Mouse (Mus musculus) midbrain, postnatal 0 days (tissue): ENCODE results near the gene Pgf. TPM values are rescaled to one million over a fixed set of nuclear protein-coding genes. Genes with fewer than 3 reads are reported as not detected.

ENCODE experiments used
- ATAC-seq: fragments of 200-750 bp; cut with Nextera tagmentation; 2 replicates; pipeline ENCODE4 v1.8.0; 2017; ENCODE audit warnings: moderate number of reproducible peaks, mild to moderate bottlenecking, moderate TSS enrichment, moderate library complexity; ENCODE audit not compliant: low FRiP score
- DNase-seq: peaks from one replicate; pipeline ENCODE4 v3.0.0-alpha.2; 2015; ENCODE audit warnings: low spot score
- H3K27ac ChIP-seq: fragments of 300-500 bp; sonication (generic); 2 replicates; pipeline ENCODE4 v1.5.1; 2014; ENCODE audit warnings: low read depth, mild to moderate bottlenecking, low read length, mixed read lengths
- H3K27me3 ChIP-seq: fragments of 300-500 bp; sonication (generic); 2 replicates; pipeline ENCODE4 v1.6.1; 2014; ENCODE audit warnings: low read length, control low read depth, mixed read lengths; ENCODE audit not compliant: insufficient read depth
- H3K36me3 ChIP-seq: fragments of 300-500 bp; sonication (generic); 2 replicates; pipeline ENCODE4 v1.6.1; 2014; ENCODE audit warnings: low read length, control low read depth, mixed read lengths; ENCODE audit not compliant: insufficient read depth
- H3K4me1 ChIP-seq: fragments of 300-500 bp; sonication (generic); 2 replicates; pipeline ENCODE4 v1.6.1; 2014; ENCODE audit warnings: mild to moderate bottlenecking, control low read depth, antibody characterized with exemption, low read length, mixed read lengths; ENCODE audit not compliant: insufficient read depth
- H3K4me2 ChIP-seq: fragments of 300-500 bp; sonication (generic); 2 replicates; pipeline ENCODE4 v1.6.1; 2014; ENCODE audit warnings: low read depth, mild to moderate bottlenecking, low read length, mixed read lengths; ENCODE audit not compliant: poor library complexity, severe bottlenecking
- H3K4me3 ChIP-seq: fragments of 300-500 bp; sonication (generic); 2 replicates; pipeline ENCODE4 v1.5.1; 2014; ENCODE audit warnings: low read depth, mild to moderate bottlenecking, low read length, moderate library complexity
- H3K9ac ChIP-seq: fragments of 300-500 bp; sonication (generic); replicated peaks from 2 replicates; pipeline ENCODE4 v1.6.1; 2014; ENCODE audit warnings: mild to moderate bottlenecking, low read length, moderate library complexity, mixed read lengths; ENCODE audit not compliant: poor library complexity, severe bottlenecking
- H3K9me3 ChIP-seq: fragments of 300-500 bp; sonication (generic); 2 replicates; pipeline ENCODE4 v1.6.1; 2016; ENCODE audit warnings: low read length, control low read depth
- CTCF ChIP-seq: IDR thresholded peaks from 2 replicates; pipeline ENCODE4 v1.5.1; 2016; ENCODE audit warnings: antibody characterized with exemption, mild to moderate bottlenecking
- WGBS: fragments of 180-500 bp; shearing (Covaris S2); extraction: QIAGEN DNeasy Blood & Tissue Kit; methylation state at CpG from one replicate; pipeline ENCODE4 v1.1.7; 2014; 5-methylcytosine and 5-hydroxymethylcytosine counted together
- polyA plus RNA-seq: library from polyadenylated mRNA; unstranded; fragments of >200 nt; fragmentation: Nextera tagmentation; extraction: Ambion mirVana; gene quantifications from 2 replicates; pipeline ENCODE4 v1.2.1, GENCODE M21; 2015
- total RNA-seq: library from RNA; depleted of rRNA; stranded (reverse); fragments of >200 nt; gene quantifications from 2 replicates; pipeline ENCODE4 v1.2.3, GENCODE M21; 2014

Gene Pgf
- total and polyA plus RNA-seq, 2 experiments from 2014 or later = 6.0 to 9.1 TPM

- Histone ChIP-seq H3K36me3 (peaks cover 38% of the 10 kb centered on the region), H3K27me3 (no peaks in the 10 kb centered on the region)
- no peak; the same call in 1 of the 2 replicates for ATAC-seq
Observed at GRCm38 (mm10) chr12:85142803-85143202, 34.8 kb downstream of the Pgf start.

GRCm38 (mm10) chr12:85141096-85141495, 36.5 kb downstream of the Pgf start:
- no peak overlapping the region for H3K27ac ChIP-seq
- H3K27me3 ChIP-seq = no peaks in the 10 kb centered on the region
- H3K36me3 ChIP-seq = peaks cover 35% of the 10 kb centered on the region
- no peaks in the 10 kb centered on the region for H3K4me1 ChIP-seq
- DNase-seq (no peak), ATAC-seq (no peak)
- no peaks in the 10 kb centered on the region for H3K9me3 ChIP-seq
- TF ChIP-seq CTCF = no peak
- no peak overlapping the region for H3K4me2 ChIP-seq
- H3K9ac ChIP-seq = no peak overlapping the region
- WGBS = 85% methylated on average over 6 of the region's 6 CpGs
- no peak overlapping the region for H3K4me3 ChIP-seq

More at GRCm38 (mm10) chr12:85142803-85143202, 34.8 kb downstream of the Pgf start:
- peak; percentile 89 for DNase-seq
- H3K4me3 ChIP-seq = no peak overlapping the region
- H3K4me1 ChIP-seq = no peaks in the 10 kb centered on the region
- H3K27ac ChIP-seq = no peak overlapping the region
- TF ChIP-seq CTCF = peak; percentile 95
- 14% methylated on average over 4 of the region's 4 CpGs for WGBS
- no peaks in the 10 kb centered on the region for H3K9me3 ChIP-seq
- H3K9ac ChIP-seq = no peak overlapping the region
- H3K4me2 ChIP-seq = no peak overlapping the region

- DNase-seq (no peak), ATAC-seq (no peak)
- 56% methylated on average over 18 of the region's 18 CpGs for WGBS
- H3K9ac ChIP-seq = no peak overlapping the region
- H3K36me3 ChIP-seq = peaks cover 43% of the 10 kb centered on the region
- no peaks in the 10 kb centered on the region for H3K4me1 ChIP-seq
- no peak overlapping the region for H3K4me2 ChIP-seq
- no peak overlapping the region for H3K4me3 ChIP-seq
- no peak for TF ChIP-seq CTCF
- no peak overlapping the region for H3K27ac ChIP-seq
- H3K27me3 ChIP-seq = no peaks in the 10 kb centered on the region
- no peaks in the 10 kb centered on the region for H3K9me3 ChIP-seq
Observed at GRCm38 (mm10) chr12:85140036-85140701, 37.4 kb downstream of the Pgf start.

GRCm38 (mm10) chr12:85136627-85137026, 41.0 kb downstream of the Pgf start:
- Histone ChIP-seq H3K9me3 (no peaks in the 10 kb centered on the region), H3K4me1 (no peaks in the 10 kb centered on the region), H3K9ac (no peak overlapping the region), H3K4me3 (no peak overlapping the region), H3K27ac (no peak overlapping the region), H3K27me3 (no peaks in the 10 kb centered on the region), H3K36me3 (peaks cover 73% of the 10 kb centered on the region), H3K4me2 (no peak overlapping the region)
- ATAC-seq (no peak), DNase-seq (no peak)
- TF ChIP-seq CTCF = peak; percentile 31
- 73% methylated on average over 4 of the region's 4 CpGs for WGBS

- Histone ChIP-seq H3K9me3 (no peaks in the 10 kb centered on the region), H3K4me2 (no peak overlapping the region), H3K27me3 (no peaks in the 10 kb centered on the region), H3K27ac (no peak overlapping the region), H3K4me3 (no peak overlapping the region), H3K4me1 (no peaks in the 10 kb centered on the region), H3K36me3 (peaks cover 75% of the 10 kb centered on the region), H3K9ac (no peak overlapping the region)
- no peak; the same call in 1 of the 2 replicates for ATAC-seq
- DNase-seq = no peak
- TF ChIP-seq CTCF = no peak
- 81% methylated on average over 19 of the region's 19 CpGs for WGBS
Observed at GRCm38 (mm10) chr12:85135513-85136470, 41.8 kb downstream of the Pgf start.
